17 mouse cellular contexts compared by ENCODE assay signal in genomic region chr2:133791031-133791430, GRCm38 (mm10).
"Had no signal": no experiment of that assay in that cellular context is flagged by ENCODE, and none has a peak within 500 bp of the region (broad histone marks: within the 10 kb centered on the region; RNA-seq: fewer than 3 reads in every experiment).

No protein-coding gene starts in this region.

- H3K4me1 ChIP-seq: neural tube, embryonic 12.5 days; neural tube, embryonic 13.5 days; neural tube, embryonic 15.5 days; stomach, embryonic 15.5 days had no signal

- H3K4me3 ChIP-seq: neural tube, embryonic 12.5 days; neural tube, embryonic 13.5 days; neural tube, embryonic 15.5 days; stomach, embryonic 15.5 days had no signal

- H3K27me3 ChIP-seq: neural tube, embryonic 12.5 days; neural tube, embryonic 13.5 days; neural tube, embryonic 15.5 days; stomach, embryonic 15.5 days had no signal

- H3K9me3 ChIP-seq: neural tube, embryonic 12.5 days; neural tube, embryonic 13.5 days; neural tube, embryonic 15.5 days; stomach, embryonic 15.5 days had no signal

- H3K27ac ChIP-seq: neural tube, embryonic 12.5 days; neural tube, embryonic 13.5 days; neural tube, embryonic 15.5 days; stomach, embryonic 15.5 days; stomach, postnatal 0 days had no signal

- DNase-seq: retina, postnatal 1 day; right cerebral cortex, adult 18-20 months; right cerebral cortex, postnatal 14 days; right cerebral cortex, postnatal 25 days; right cerebral cortex, postnatal 4 days; spleen, adult 18-20 months; thymus, adult 18-20 months; thymus, adult 2 months; thymus, postnatal 14 days; thymus, postnatal 25 days; thymus, postnatal 36 days; thymus, postnatal 4 days had no signal

- H3K36me3 ChIP-seq: neural tube, embryonic 12.5 days; neural tube, embryonic 13.5 days; neural tube, embryonic 15.5 days; stomach, embryonic 15.5 days had no signal
